Mouse (Mus musculus) lung, adult 2 months (tissue): ENCODE data around the gene Appl1.

Source experiments
- CTCF ChIP-seq: fragments of 200-500 bp; IDR thresholded peaks from 2 replicates; pipeline ENCODE4 v1.5.1; 2011; ENCODE audit warnings: mild to moderate bottlenecking, low read length, control low read depth; ENCODE audit not compliant: insufficient read depth
- POLR2A ChIP-seq: fragments of 200-500 bp; IDR thresholded peaks from 2 replicates; pipeline ENCODE4 v1.6.1; 2011; ENCODE audit warnings: low read depth, mild to moderate bottlenecking, control low read depth, low read length, borderline replicate concordance; ENCODE audit errors: extremely low read depth

GRCm38 (mm10) chr14:27011561-27011960 is 40.5 kb upstream of the Appl1 start:
- TF ChIP-seq CTCF = no peak
- no peak for TF ChIP-seq POLR2A
